Mouse (Mus musculus) spleen, postnatal 0 days (tissue): ENCODE measurements around the gene Rplp2. TPM values are rescaled to one million over a fixed set of nuclear protein-coding genes. Genes with fewer than 3 reads are reported as not detected.

Experiments
- polyA plus RNA-seq: library from polyadenylated mRNA; unstranded; fragments of >200 nt; fragmentation: Nextera tagmentation; extraction: Ambion mirVana; gene quantifications from 2 replicates; pipeline ENCODE4 v1.2.1, GENCODE M21; 2015

Gene Rplp2
- 1,725 and 1,765 TPM in 2 replicates for polyA plus RNA-seq

GRCm38 (mm10) chr7:141447110-141447991 lies at the start of gene Rplp2:
Gene Rplp2, plus strand, starts transcription at chr7:141447370.

GRCm38 (mm10) chr7:141413809-141414584 lies 33.2 kb upstream of the Rplp2 start, which contains the start of gene Gatd1:
Gene Gatd1, minus strand, starts transcription at chr7:141414136.

GRCm38 (mm10) chr7:141429310-141429709 lies 17.9 kb upstream of the Rplp2 start, which contains the start of gene Cend1:
Gene Cend1, minus strand, starts transcription at chr7:141429491.

GRCm38 (mm10) chr7:141437178-141438120 lies 9.7 kb upstream of the Rplp2 start, which contains the start of gene Slc25a22:
Gene Slc25a22, minus strand, starts transcription at chr7:141437892.

GRCm38 (mm10) chr7:141443828-141444237 lies 3.3 kb upstream of the Rplp2 start, which contains the start of gene Pidd1:
Gene Pidd1, minus strand, starts transcription at chr7:141444025.

GRCm38 (mm10) chr7:141454967-141455551 lies 7.9 kb downstream of the Rplp2 start, which contains the start of gene Pnpla2:
Gene Pnpla2, plus strand, starts transcription at chr7:141455198.

GRCm38 (mm10) chr7:141460391-141461113 lies 13.4 kb downstream of the Rplp2 start, which contains the start of gene Cracr2b:
Gene Cracr2b, plus strand, starts transcription at chr7:141461094.

GRCm38 (mm10) chr7:141467230-141468030 lies 20.3 kb downstream of the Rplp2 start, which contains the start of gene Cd151:
Gene Cd151, plus strand, starts transcription at chr7:141467392.

GRCm38 (mm10) chr7:141475011-141475804 lies 28.0 kb downstream of the Rplp2 start, which contains the start of the genes Polr2l and Tspan4:
Gene Polr2l, minus strand, starts transcription at chr7:141475132.
Gene Tspan4, plus strand, starts transcription at chr7:141475240.

Other genes starting within 250 kb of the Rplp2 start
- gene Lmntd2, start 233.3 kb upstream of the Rplp2 start, polyA plus RNA-seq = 0.22 and 0.33 TPM in 2 replicates
- gene Rassf7, start 231.5 kb upstream of the Rplp2 start, polyA plus RNA-seq = 9.9 and 12.2 TPM in 2 replicates
- gene Phrf1, start 218.6 kb upstream of the Rplp2 start, polyA plus RNA-seq = 32.7 and 37.2 TPM in 2 replicates
- 32.5 and 46.0 TPM in 2 replicates for gene Irf7, start 180.9 kb upstream of the Rplp2 start, polyA plus RNA-seq
- 0.07 and 0.11 TPM in 2 replicates for gene Cdhr5, start 170.6 kb upstream of the Rplp2 start, polyA plus RNA-seq
- 10.2 and 15.9 TPM in 2 replicates for gene Sct, start 168.2 kb upstream of the Rplp2 start, polyA plus RNA-seq
- gene Drd4, start 155.4 kb upstream of the Rplp2 start, polyA plus RNA-seq = 0.10 and 0.55 TPM in 2 replicates
- gene Deaf1, start 119.7 kb upstream of the Rplp2 start, polyA plus RNA-seq = 26.7 and 31.4 TPM in 2 replicates
- gene Tmem80, start 119.6 kb upstream of the Rplp2 start, polyA plus RNA-seq = 25.3 and 26.4 TPM in 2 replicates
- 1.6 and 2.0 TPM in 2 replicates for gene Eps8l2, start 108.5 kb upstream of the Rplp2 start, polyA plus RNA-seq
- gene Taldo1, start 55.2 kb upstream of the Rplp2 start, polyA plus RNA-seq = 532 and 557 TPM in 2 replicates
- 27.9 and 38.0 TPM in 2 replicates for gene Gatd1, start 33.2 kb upstream of the Rplp2 start, polyA plus RNA-seq
- 0.17 TPM in 1 of 2 replicates, not detected in the other for gene Cend1, start 17.9 kb upstream of the Rplp2 start, polyA plus RNA-seq
- gene Slc25a22, start 9.5 kb upstream of the Rplp2 start, polyA plus RNA-seq = 9.6 and 12.0 TPM in 2 replicates
- 11.9 and 14.1 TPM in 2 replicates for gene Pidd1, start 3.3 kb upstream of the Rplp2 start, polyA plus RNA-seq
- gene Pnpla2, start 7.8 kb downstream of the Rplp2 start, polyA plus RNA-seq = 23.6 and 27.5 TPM in 2 replicates
- 12.7 and 15.8 TPM in 2 replicates for gene Cracr2b, start 13.7 kb downstream of the Rplp2 start, polyA plus RNA-seq
- gene Cd151, start 20.0 kb downstream of the Rplp2 start, polyA plus RNA-seq = 9.2 and 10.5 TPM in 2 replicates
- 56.8 and 65.1 TPM in 2 replicates for gene Polr2l, start 27.8 kb downstream of the Rplp2 start, polyA plus RNA-seq
- 65.7 and 84.5 TPM in 2 replicates for gene Tspan4, start 27.9 kb downstream of the Rplp2 start, polyA plus RNA-seq
- gene Chid1, start 92.5 kb downstream of the Rplp2 start, polyA plus RNA-seq = 14.0 and 14.6 TPM in 2 replicates
- 49.8 and 51.2 TPM in 2 replicates for gene Ap2a2, start 114.8 kb downstream of the Rplp2 start, polyA plus RNA-seq
- 6.2 and 7.0 TPM in 2 replicates for gene Muc6, start 207.9 kb downstream of the Rplp2 start, polyA plus RNA-seq
- 0.23 and 0.30 TPM in 2 replicates for gene Muc2, start 243.0 kb downstream of the Rplp2 start, polyA plus RNA-seq